Mouse (Mus musculus): Measurements from ENCODE around the gene Susd6.
"Not testable (repeated sequence)": the region's sequence is repeated elsewhere in the genome, so short reads cannot be mapped to it uniquely, and the experiment has no call there.

Gene Susd6

DNA sequence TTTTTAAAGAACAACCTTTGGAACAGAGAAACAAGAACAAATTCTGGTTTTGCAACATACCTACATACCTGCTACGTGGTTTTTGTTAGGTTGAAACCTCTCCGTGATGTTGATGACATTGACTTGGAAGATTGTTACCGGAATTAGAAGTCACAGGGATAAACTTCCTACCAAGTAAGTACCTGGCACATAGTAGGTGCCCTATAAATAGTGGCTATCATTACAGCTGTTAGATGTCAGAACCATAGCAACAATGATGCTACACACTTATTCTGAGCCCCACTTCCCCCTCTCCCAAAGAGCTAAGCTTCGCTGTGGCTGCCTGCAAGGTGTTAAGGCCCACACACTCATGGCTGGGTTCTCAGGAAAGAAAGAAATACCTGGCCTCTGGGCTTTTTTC is 4.7 kb upstream of the Susd6 start:
- no peak for DNase-seq

DNA sequence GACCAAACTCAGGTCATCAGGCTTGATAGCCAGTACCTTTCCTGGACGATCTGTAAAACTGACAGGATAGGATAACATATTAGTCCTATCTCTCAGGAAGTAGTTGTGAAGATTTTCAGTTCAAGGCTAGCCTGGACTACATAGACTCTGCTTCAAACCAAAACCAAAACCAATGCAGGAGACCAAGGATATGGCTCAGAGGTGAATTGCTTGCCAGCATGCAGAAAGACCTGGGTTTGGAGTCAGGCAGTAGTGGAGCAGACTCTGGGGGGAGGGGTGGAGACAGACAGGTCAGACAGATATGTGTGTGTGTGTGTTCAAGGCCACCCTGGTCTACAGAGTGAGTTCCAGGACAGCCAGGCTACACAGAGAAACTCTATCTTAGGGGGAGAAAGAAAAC is 3.7 kb upstream of the Susd6 start:
- no peak for DNase-seq

DNA sequence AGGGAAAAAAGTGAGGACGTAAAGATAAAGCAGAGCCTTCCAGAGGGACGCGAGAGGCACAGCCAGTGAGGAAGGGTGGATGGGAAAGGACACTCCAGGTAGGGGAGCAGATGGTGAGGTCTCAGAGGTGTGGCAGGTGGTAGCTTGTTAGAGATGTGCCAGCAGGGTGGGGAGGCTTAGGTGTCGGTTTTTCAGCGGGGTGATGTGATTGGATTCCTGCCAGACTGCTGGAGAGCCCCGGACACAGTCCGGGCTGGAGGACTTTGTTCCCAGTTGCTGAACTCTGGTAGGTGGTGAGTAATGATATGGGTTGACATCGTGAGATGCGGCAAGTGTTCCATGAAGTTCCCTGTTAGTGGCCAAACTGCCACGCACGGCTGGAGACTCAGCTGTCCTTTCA is 2.7 kb upstream of the Susd6 start:
- peak; percentile 42 to 50 for DNase-seq

DNA sequence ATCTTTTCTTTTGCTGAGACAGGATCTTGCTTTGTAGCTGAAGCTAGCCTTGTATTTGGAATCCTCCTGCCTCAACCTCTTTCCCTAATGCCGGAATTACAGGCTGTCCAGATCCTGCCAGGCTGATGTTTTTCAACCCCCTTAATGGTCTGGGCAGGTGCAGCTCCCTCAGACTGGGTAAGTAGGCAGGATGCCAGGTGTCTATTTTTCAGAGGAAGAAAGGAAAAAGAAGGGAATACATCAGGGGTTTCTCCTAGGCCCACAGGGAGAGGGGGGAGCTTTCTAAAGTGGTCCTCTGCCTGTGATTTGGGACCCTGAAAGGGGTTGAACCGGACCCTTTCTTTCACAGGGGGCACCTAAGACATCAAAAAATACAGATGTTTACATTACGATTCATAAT is 2.1 kb upstream of the Susd6 start:
- peak in 1 of 2 experiments; percentile 45 for DNase-seq

DNA sequence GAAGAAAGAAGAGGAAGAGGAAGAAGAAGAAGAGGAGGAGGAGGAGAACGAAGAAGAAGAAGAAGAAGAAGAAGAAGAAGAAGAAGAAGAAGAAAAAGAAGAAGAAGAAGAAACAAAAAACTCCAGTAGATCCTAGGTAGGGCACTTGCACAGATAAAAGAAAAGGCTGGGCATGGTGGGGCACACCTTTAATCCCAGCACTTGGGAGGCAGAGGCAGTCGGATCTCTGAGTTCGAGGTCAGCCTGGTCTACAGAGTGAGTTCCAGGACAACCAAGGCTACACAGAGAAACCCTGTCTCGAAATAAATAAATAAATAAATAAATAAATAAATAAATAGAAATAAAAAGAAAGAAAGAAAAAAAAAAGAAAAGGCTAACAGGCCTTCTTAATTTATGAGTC is 1.0 kb upstream of the Susd6 start:
- DNase-seq, result not testable (repeated sequence)

DNA sequence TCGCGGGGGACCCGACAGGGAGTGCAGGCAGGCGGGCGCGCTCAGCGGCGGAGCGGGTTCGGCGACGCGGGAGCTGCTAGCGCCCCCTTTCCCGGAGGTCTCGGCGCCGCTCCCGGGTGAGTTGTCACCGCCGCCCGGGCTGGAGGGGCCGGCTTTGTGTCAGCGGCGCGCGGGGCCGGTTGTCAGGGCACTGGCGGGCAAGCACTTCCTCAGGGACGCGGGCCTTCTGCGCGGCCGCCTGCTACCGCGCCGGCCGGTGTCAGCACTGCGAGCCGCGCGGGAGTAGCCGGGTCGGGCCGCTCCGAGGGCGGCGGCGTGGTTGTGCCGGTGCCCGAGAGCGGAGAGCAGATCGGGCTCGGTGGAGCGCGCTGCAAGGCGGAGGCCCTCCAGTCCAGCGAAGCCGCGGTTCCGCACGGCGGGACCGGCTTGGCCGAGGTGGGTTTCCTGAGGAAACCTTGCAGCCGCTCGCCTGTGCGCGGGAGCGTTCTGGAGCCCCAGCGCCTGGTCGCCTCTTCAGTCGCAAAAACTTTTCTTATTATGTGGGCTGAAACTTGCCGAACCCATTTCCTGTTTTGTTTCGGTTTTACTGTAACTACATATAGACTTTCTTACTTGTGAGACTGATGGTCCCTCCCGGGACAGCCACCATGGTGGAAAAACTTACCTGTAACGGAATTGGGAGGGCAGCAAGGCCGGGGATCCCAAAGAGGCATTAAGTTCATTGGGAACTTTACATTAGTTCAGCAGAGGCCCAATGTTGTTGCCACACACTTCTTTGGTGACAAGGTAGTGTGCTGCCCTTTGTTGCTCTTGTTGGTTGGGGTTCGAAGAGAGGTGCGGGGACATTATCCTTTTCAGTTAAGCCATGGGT is 625 bp downstream of the Susd6 start:
- no peak for DNase-seq

DNA sequence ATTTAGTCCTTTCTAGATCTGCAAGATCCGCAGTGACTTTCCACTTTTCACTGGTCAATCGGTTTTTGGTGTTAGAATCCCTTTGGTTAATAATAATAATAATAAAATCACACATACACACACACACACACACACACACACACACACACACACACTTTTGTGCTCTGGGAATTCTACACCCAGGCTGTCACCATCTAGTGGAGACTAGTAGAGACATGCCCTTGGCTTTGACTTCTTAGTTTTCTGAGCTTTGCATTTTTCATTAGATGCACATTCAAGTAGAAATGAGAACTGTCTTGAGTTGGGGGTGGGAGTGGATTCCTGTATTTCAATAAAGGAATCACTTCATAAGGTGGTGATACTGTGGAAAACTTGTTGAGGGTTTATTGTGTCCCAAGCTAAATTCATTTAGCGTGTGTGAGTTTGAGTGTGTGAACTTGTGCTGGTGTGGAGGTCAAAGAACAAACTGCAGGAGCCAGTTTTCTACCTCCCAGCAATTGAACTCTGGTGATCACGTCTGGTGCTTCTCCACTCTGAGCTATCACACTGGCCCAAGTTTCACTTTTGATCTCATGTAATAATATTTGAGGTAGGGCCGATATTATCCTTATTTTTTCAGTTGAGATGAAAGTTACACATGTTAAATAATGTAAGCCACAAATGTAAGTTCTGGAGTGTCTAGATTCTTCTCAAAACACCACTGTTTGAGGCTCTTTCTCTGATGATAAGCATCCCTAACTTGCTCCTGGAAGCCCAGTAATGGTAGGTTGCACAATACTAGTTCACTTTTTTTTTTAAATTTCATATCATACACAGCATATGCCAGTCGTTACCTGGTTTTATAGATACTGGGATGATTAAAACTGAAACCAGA is 1.5 kb downstream of the Susd6 start:
- peak; percentile 53 to 60 for DNase-seq

DNA sequence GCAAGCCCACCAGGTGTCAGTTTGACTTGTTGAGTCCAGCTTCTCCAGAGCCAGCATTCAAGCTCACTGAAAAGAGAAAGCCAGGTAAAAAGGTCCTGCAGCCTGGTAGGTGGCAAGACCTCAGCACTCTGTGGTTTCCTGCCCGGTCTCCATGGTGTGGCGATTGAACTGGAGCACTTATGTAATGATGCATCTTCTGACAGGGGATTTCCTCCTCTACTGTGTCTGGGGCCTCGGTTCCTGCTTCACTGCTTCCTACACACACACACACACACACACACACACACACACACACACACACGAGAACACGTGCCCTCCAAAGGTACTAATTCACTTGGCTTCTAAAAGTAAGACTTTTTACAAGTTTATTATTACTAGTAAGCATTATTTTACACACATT is 2.6 kb downstream of the Susd6 start:
- DNase-seq, result peak in 1 of 2 experiments; percentile 32

DNA sequence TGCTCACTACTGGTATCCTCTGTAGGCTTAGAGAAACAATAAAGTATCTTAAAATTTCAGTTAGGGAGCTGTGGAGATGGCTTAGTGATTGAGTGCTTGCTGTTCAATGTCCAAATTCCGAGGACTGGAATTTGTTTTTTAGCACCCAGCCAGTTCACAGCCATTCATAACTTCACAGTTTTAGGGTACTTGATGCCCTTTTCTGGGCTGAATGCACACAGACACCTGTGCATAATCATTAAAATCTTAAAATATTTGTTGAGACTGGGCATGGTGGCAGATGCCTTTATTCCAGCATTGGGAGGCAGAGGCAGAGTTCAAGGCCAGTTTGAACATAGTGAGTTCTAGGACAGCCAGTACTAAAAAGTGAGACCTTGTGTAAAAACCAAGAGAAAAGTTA is 3.2 kb downstream of the Susd6 start:
- no peak for DNase-seq

DNA sequence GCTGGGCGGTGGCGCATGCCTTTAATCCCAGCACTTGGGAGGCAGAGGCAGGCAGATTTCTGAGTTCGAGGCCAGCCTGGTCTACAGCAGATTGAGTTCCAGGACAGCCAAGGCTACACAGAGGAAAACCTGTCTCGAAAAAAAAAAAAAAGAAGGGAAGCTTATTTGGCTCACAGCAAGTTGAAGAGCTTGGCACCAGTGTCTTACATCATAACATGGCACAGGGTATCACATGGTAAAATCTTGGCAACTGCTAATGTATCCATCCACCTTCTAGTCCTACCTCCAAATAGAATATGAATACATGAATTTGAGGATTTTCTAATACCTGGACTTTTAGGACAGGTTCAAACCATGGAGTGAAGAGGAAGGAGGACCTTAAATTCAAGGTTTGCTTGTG is 4.2 kb downstream of the Susd6 start:
- DNase-seq, result no peak

DNA sequence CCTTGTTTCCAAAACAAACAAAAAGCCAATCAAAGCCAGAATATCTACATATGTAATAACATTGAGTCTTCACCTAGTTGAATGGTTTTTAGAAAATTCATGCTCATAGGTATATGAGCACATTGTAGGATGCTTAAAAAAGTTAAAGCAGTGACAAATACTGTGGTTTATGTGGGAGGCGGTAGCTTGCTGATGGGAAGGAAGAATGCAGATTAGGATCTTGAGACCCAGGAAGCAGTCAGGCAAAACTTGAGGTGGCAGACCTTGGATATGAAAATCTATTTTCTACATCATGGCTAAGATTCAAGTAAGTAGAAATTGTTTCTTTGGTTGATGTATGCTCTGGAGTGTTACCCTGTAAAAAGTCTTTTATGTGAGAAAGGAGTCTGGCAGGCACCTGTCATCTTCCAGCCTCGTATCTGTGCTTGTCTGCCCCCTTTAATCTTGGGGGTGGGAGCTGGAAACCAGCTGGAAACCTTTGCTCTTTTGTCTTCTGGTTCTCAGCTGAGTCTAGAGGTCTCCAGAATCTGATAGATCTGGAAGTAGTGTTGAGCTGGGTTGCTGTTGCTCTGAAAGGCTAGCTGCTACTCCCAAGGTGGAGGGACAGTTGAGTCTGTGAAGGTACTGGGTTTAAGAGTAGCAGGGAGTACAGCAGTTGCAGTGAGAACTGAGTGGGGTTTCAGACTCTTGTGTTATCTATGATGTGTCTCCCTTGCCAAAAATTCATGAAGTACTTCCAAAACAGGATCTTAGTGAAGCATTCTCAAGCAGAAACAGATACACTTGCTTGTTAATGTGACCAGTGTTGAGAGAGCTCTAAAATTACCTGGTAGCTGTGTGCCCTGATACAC is 4.8 kb downstream of the Susd6 start:
- DNase-seq, result no peak

DNA sequence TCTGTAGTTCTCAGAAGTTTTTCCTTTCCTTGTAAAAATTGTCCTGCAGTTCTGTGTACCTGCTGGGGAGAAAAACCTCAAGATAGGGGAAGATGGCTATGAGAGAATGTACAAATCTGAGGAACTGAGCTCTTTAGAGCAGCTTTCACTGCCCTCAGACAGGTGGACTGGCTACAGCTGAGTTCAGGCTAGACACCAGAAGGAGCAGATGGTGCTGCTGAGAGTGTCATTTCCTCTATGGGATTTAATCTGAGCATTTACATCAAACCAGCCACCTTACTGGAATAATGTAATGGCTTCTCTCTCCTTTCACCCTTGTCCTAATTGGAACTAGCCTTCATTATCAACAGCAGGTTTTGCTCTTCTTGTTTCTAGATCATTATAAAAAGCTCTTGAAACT is 8.0 kb downstream of the Susd6 start:
- DNase-seq, result peak; percentile 82 to 83

DNA sequence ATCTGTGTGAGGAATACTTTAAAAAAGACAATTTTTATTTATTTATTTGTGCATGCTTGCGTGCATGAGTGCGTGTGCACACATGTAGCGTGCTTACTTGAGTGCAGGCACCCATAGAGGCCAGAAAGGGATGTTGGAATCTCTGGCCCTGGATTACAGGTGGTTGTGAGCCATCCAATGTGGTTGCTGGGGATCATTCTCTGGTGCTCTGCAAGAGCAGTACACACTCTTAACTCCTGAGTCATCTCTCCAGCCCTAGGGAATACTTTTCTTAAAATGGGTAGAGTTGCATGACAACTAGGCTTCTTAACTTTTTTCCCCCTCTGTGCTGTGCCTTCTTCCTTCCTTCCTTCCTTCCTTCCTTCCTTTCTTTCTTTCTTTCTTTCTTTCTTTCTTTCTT is 9.8 kb downstream of the Susd6 start:
- no peak for DNase-seq

DNA sequence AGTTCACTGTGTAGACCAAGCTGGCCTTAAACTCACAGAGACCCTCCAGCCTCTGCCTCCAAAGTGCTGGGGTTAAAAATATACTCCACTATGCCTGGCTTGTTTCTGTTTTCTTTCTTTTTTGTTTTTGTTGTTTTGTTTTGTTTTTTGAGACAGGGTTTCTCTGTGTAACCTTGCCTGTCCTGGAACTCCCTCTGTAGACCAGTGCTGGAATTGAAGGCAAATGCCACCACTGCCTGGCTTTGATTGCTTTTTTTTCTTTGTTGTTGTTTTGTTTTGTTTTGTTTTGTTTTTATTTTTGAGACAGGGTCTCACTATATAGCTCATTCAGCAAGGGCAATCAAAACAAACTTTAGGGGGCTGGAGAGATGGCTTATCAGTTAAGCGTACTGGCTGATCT is 11.1 kb downstream of the Susd6 start:
- DNase-seq, result no peak

DNA sequence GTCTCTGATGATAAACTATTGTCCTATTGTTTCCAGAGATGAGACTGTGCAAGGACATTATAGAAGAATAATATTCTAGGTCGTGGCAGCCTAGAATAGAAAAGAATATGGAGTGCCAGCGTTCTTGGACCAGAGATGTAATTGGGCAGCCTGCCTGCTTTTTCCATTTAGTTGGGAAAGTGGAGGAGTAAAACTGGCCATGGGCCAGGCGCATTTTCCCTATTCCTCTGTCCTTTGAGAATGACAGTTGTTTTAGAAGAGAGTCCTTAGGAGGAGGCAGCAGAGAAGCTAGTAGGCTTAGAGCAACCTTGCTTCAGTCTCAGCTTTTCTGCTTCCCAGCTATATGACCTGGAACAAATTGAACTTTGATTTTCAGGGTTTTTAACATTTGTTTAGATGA is 13.6 kb downstream of the Susd6 start:
- DNase-seq, result peak; percentile 84 to 91

DNA sequence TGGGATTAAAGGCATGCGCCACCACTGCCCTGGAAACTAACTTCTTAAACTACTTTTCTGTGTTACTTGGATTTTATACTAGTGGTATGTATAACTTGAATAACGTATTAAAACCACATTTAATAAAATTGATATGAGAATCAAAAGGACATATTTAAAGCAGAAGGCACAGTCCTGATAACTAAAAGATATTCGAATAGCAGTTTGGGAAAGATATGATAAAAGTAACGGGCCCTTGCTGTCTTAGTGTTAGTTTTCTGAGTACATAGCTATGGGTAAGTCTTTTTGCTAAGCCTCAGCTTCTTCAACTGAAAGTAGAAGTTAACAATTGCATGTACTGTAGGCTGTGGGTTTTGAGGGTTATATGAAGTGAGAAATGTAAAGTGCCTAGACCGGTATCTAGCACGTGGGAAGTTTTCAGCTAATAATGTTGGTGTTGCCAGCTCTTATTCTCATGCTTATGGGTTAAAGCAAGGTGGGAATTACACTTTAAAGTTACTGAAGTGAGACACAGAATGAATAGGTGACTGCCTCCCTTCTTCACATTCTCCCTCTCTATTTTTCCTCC is 14.6 kb downstream of the Susd6 start:
- no peak for DNase-seq

DNA sequence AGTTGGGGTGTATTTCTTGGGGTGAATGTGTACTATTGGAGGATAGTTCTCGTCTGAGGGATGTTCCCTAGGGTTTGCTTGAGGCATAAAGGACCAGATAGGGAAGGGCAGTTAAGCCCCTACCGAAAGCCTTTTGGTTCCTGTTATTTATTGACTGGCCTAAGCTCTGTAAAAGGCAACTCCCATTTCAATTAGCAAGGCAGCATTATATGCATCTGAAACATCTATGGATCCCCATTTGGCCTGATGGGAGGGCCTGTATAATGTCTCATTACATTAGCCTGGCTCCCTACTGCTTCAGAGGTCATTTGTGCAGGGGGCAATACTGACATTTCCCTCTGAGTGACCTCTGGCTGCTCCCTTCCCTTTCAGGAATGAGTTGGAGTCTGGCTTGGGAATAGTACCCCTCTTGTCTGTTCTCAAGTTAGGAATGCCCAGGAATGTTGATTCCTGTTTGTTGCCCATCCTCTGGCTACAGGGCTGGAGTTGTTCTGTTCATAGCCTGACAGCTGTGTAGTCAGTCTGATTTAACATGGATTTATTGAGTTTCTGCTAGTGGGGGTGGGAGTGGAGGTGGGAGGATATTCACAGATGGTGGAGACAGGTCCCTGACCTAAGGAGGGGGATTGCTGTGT is 17.3 kb downstream of the Susd6 start:
- DNase-seq, result no peak

DNA sequence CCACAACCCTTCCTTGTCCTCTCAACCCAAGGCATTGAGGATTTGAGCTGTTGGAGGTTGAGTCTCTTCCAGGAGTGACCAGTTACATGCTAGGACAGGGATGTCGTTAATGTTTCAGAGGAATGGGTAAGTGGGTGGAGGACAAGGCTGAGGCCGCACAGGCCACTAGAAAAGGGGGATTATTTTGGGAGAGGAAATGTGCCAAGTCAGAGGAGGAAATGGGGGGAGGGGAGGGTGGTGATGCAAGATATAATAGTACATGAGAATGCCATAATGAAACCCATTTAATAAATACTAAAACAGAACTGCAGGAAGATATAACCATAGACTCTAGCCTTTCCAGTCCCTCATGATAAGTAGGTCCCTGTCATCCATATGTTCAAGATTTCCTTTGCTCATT is 19.7 kb downstream of the Susd6 start:
- DNase-seq, result no peak

DNA sequence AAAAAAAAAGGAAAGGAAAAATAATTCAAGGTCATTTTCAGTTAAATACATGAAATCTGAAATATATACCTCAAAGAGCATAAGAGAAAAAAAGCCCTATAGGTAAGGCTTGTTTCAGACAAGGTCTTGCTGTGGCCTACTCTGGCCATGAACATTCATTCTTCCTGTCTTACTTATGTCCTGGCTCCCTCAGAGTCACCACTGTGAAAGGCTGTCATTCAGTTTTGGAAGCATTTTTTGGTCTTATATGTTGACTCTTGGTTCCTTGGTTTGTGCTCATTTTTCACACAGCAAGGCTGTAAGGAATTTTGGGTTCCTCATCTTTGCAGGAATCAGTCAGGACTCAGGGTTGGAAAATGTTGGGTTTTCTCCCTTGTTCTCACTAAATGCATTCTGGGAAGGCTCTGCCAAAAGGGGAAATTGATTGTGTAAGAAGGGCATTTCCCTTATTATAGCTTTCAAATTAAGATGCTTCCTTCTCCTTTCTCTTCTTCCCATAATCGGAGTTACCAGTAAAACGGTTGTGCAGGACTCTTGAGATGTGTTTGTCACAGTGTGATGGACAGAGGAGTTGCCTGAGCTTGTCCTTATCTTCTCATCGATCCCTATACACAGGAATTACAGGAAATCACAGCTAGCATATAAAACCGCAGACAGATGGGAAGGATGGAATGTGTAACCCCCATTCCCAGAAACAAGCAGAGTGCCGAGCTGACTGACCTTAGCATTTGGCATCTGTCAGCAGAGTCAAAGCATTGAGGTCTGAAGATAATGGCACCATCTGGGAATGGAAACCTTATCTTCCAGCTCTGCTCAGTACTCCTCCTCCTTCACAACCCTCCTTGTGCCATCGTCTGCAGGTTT is 21.6 kb downstream of the Susd6 start:
- peak in 1 of 2 experiments; percentile 42 for DNase-seq

DNA sequence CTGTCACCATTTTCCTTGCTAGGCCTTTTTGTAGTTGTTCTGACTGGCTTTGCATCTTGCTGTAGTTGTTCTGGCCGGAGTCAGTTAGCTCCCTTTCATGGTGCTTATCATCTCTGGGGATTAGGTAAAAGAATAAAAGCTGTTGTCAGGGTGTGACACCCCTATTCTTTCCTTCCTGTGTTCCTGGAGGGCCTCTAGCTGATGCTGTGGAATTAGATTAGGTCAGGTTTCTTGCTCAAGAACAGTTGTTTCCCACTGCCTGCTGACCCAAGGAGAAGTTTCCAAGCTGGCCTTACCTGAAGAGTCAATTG is 22.2 kb downstream of the Susd6 start:
- DNase-seq, result no peak

DNA sequence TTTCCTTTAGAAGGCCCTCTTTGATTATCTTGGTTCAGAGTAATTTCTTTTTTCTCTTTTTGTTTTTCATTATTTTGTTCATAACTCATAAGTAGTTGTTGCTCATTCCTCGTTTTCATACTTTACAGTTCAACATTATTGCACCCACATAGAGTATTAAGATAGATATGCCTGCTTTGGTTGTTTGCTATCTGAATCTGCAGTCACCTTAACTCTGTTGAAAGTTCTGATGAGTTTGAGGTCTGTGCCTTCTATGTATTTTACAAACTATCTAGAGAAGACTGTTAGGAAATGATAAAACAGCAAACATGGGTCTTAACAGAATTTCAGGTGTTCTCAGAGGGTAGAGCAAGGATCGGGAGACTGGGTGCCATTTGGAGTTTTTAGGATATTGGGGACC is 23.1 kb downstream of the Susd6 start:
- no peak for DNase-seq
